Mouse (Mus musculus) neutrophil, adult 5-6 weeks (primary cell): ENCODE results near the gene Gm3512. TPM values are rescaled to one million over a fixed set of nuclear protein-coding genes. Genes with fewer than 3 reads are reported as not detected.
"Not testable (repeated sequence)": the region's sequence is repeated elsewhere in the genome, so short reads cannot be mapped to it uniquely, and the experiment has no call there.

Experiments
- ATAC-seq: fragments of 151-379, 151-347 bp; 2 replicates; pipeline ENCODE4 v1.8.0; 2017; ENCODE audit warnings: mild to moderate bottlenecking, moderate TSS enrichment; ENCODE audit not compliant: insufficient number of reproducible peaks, poor library complexity, low FRiP score, severe bottlenecking; ENCODE audit errors: extremely low read depth
- total RNA-seq: library from RNA; stranded (forward); fragments of 200-1000 nt; gene quantifications from 2 replicates; pipeline ENCODE4 v1.2.3, GENCODE M21; 2017

Gene Gm3512
- total RNA-seq = 0.23 TPM in 1 of 2 replicates, not detected in the other

DNA sequence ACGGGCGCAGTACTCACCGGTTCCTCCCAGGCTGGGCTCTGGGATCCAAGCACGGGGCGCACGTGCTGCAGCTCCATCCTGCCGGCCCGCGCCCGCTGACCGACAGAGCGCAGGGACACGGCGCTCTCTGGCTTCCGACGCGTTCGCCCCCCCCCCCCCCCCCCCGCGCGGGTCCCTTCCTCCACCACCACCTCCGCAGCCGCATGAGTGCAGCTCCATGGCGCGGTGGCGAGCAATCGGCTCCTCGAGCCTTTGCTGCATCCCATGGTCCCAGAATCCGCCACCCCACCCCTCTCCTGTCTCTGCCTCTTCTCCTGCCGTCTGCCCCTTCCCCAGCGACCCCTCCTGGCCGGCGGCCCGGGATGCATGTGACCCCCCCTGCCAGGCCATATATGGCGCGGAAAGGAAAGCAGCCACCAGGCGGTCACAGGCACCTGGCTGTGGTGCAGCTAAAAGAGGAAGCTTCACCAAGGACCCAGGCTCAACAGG lies at the start of gene Gm3512:
TSS of gene Gm3512 (minus strand) at position 51 of the 489 bp plus-strand sequence.
- not testable (repeated sequence) for ATAC-seq

DNA sequence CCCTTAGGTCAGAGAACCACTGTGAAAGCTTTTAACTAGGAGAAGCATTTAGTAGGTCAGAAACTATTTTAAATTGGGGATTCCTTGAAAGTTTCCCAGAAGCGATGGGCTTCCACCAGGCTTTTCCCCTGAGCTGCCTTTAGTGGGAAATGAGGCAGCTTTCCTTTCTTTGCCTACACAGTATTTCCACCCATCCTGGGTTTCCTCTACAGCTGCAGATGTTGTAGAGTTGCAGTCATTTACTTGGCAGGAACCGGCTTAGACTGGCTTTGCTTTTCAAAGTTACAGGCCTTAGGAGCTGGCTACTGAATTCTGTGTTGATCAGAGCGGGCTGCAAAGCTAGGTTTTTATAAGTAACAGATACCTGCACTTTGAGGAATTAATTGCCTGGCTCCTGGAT lies 25.7 kb upstream of the Gm3512 start:
- ATAC-seq = not testable (repeated sequence)

DNA sequence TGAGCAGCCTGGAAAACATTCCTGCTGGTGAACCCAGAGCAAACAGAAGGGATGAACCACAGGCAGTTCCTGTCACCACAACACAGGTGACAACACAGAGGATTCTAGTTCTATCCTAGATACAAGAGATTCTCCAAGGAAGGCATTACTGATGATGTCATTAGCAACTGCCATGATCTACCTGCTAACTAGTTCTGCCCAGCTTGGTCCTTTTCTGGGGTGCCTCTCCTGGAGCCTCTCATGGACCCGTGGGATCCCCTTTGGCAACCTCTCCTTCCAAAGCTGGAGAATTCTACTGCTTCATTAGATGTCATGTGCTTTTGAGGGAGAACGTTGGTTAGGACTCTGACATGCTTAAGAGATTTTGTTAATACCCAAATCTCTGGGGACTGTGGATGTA lies 20.1 kb upstream of the Gm3512 start, which contains the start of gene Gm16434:
TSS of gene Gm16434 (minus strand) at position 101 of the 400 bp plus-strand sequence.
- ATAC-seq = not testable (repeated sequence)

DNA sequence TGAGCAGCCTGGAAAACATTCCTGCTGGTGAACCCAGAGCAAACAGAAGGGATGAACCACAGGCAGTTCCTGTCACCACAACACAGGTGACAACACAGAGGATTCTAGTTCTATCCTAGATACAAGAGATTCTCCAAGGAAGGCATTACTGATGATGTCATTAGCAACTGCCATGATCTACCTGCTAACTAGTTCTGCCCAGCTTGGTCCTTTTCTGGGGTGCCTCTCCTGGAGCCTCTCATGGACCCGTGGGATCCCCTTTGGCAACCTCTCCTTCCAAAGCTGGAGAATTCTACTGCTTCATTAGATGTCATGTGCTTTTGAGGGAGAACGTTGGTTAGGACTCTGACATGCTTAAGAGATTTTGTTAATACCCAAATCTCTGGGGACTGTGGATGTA lies 49.0 kb downstream of the Gm3512 start, which contains the start of gene Gm6676:
TSS of gene Gm6676 (minus strand) at position 101 of the 400 bp plus-strand sequence.
- ATAC-seq = not testable (repeated sequence)

DNA sequence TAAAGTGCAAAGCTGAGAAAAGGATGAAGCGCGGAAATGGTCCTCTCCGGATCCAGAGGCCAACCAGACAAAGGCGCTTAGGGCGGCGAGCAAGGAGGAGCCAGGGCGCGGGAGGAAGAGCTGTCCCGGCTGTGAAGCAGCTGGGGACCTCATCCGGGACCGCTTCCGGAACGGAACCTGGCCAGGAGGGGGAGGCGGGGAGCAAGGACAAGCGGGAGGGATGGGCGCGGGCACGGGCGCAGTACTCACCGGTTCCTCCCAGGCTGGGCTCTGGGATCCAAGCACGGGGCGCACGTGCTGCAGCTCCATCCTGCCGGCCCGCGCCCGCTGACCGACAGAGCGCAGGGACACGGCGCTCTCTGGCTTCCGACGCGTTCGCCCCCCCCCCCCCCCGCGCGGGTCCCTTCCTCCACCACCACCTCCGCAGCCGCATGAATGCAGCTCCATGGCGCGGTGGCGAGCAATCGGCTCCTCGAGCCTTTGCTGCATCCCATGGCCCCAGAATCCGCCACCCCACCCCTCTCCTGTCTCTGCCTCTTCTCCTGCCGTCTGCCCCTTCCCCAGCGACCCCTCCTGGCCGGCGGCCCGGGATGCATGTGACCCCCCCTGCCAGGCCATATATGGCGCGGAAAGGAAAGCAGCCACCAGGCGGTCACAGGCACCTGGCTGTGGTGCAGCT lies 69.1 kb downstream of the Gm3512 start:
- not testable (repeated sequence) for ATAC-seq

Other genes starting within 250 kb of the Gm3512 start
- not detected in 2 replicates for gene Gm6356, start 200.7 kb downstream of the Gm3512 start, total RNA-seq
- gene Gm10406, start 147.1 kb downstream of the Gm3512 start, total RNA-seq = not detected in 2 replicates
- gene Gm3685, start 129.6 kb downstream of the Gm3512 start, total RNA-seq = not detected in 2 replicates
- gene Gm3696, start 73.9 kb downstream of the Gm3512 start, total RNA-seq = not detected in 2 replicates
- gene Gm6676, start 49.1 kb downstream of the Gm3512 start, total RNA-seq = not detected in 2 replicates
- not detected in 2 replicates for gene Gm16434, start 20.0 kb upstream of the Gm3512 start, total RNA-seq
- gene Gm3727, start 90.2 kb upstream of the Gm3512 start, total RNA-seq = not detected in 2 replicates
- gene Gm3739, start 140.5 kb upstream of the Gm3512 start, total RNA-seq = not detected in 2 replicates
- not detected in 2 replicates for gene Gm5797, start 157.9 kb upstream of the Gm3512 start, total RNA-seq
- gene Gm8374, start 190.6 kb upstream of the Gm3512 start, total RNA-seq = not detected in 2 replicates